Mouse (Mus musculus) embryo, embryonic 10 days (tissue): Measurements from ENCODE around the gene Micu1.

ENCODE experiments used
- DNase-seq: peaks from one replicate; pipeline ENCODE4 v3.0.0-alpha.2; 2015; ENCODE audit warnings: low spot score

Micu1 gene

GRCm38 (mm10) chr10:59902606-59902990 lies 200.3 kb downstream of the Micu1 start:
- no peak for DNase-seq

GRCm38 (mm10) chr10:59903170-59903569 lies 200.9 kb downstream of the Micu1 start:
- no peak for DNase-seq

- no peak for DNase-seq
These were observed 204.9 kb downstream of the Micu1 start for GRCm38 (mm10) chr10:59907080-59907609.

GRCm38 (mm10) chr10:59907695-59908299 lies 205.5 kb downstream of the Micu1 start:
- no peak for DNase-seq

- DNase-seq: no peak
These were observed 206.6 kb downstream of the Micu1 start for GRCm38 (mm10) chr10:59908776-59909315.

GRCm38 (mm10) chr10:59909357-59909847 lies 207.1 kb downstream of the Micu1 start:
- DNase-seq: peak; percentile 71

- no peak for DNase-seq
These were observed 208.8 kb downstream of the Micu1 start for GRCm38 (mm10) chr10:59911091-59911490.

GRCm38 (mm10) chr10:59911561-59912198 lies 209.4 kb downstream of the Micu1 start:
- DNase-seq: peak; percentile 83
